Mouse (Mus musculus): ENCODE measurements around the gene Olfr324.

The Olfr324 gene

DNA sequence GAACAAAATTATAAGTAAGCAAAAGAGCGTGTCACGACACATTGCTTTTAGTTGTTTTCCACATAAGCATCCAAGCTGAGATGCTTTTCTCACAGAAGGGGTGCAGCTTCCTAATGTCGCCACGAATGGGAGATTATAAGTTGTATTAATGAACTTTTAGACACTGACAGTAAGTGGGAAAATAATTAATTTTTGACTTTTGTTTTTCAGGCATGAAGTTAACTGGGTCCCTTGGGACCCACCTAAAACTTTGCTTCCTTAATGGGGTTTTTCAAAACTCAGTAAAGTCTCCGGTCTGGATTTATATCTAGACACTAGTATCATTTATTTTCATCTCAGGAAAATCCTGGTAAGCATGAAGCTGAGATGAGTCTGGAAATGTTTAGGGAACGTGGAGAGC, at the start of gene Olfr324:
Gene Olfr324, plus strand, starts transcription at position 301 of the 400 bp plus-strand sequence.
- DNase-seq (ENCODE audit: extremely low spot score), result no peak

DNA sequence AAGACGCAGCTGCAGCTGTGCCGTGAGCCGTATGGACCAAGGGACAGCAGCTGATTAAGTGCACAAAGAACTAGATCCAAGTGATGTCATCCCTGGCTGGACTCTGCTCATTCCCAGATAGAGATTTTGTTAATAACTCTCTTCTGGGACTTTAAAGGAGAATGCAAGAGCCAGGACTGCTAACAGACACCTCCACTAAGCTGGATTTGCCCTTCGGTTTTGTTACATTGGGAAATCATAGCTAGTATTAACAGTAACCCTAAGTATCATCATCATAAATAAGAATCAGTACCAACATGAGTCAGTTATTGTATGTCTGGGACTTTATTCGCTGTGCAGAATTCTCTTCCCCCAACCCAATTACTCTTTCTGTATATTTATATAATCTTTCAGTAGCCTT, 48.6 kb upstream of the Olfr324 start, which contains the start of gene Olfr329-ps:
Gene Olfr329-ps, minus strand, starts transcription at position 101 of the 400 bp plus-strand sequence.
- no peak for DNase-seq (ENCODE audit: extremely low spot score)

DNA sequence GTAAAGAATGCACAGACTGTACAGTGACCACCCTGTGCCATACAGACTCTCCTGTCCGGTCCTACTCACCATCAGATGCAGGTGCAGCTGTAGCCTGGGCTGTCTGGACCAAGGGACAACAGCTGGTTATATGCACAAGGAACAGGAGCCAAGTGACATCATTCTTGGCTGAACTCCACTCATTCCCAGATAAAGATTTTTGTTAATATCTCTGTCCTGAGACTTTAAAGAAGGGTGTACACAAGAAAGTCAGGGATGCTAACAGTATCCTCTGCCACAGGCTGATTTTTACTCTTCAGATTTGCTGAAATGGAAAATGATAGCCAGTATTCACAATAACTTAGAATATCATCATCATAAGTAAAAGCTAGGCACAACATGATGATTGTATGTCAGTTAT, 39.4 kb upstream of the Olfr324 start, which contains the start of gene Olfr328:
Gene Olfr328, minus strand, starts transcription at position 101 of the 400 bp plus-strand sequence.
- no peak for DNase-seq (ENCODE audit: extremely low spot score)

DNA sequence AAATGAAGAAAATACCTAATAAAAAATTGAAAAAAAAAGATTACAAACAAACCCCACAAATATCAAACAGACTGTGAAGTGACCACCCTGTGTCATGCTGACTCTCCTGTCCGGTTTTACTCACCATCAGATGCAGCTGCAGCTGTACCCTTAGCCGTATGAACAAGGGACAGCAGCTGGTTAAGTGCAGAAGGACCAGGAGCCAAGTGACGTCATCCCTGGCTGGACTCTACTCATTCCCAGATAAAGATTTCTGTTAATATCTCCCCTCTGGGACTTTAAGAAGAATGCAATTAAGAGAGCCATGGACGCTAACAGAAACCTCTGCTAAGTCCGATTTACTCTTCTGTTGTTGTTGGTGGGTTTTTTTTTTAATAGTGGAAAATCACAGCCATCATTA, 24.5 kb upstream of the Olfr324 start, which contains the start of gene Olfr224:
Gene Olfr224, minus strand, starts transcription at position 149 of the 400 bp plus-strand sequence.
- no peak for DNase-seq (ENCODE audit: extremely low spot score)

DNA sequence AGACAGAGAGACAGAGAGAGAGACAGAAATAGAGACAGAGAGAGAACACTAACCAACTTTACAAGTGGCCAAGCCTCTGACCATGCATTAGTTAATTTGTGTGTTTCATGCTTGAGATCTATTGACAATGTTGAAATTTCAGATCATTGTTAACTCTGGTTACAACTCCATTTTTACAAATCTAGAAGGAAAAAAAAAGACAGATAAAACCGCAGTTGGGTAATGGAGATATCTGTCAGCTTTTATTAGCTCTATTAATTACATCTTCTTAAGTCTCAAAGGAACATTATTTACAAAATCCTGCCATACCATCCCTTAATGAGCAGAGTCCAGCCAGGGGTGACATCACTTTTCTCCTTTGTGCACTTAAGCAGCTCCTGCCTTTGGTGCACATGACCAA, 17.5 kb upstream of the Olfr324 start, which contains the start of gene Olfr325:
Gene Olfr325, plus strand, starts transcription at position 301 of the 400 bp plus-strand sequence.
- no peak for DNase-seq (ENCODE audit: extremely low spot score)

DNA sequence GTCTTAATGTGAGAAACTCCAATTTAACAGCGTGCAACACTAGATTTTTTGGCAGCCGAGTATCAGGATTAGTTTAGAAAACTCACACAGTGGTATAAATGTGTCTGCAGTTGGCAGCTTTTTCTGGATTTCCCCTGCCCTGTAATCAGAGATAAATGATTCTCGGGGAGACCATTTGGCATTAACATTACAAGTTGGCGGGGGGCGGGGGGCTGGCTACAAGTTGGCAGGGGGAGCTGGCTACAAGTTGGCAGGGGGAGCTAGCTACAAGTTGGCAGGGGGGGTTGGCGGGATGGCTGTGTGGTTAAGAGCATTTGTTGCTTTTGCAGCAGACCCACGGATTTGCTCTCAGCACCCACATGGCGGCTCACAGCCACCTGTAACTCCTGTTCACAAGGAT, 16.3 kb upstream of the Olfr324 start:
- no peak for DNase-seq (ENCODE audit: extremely low spot score)

DNA sequence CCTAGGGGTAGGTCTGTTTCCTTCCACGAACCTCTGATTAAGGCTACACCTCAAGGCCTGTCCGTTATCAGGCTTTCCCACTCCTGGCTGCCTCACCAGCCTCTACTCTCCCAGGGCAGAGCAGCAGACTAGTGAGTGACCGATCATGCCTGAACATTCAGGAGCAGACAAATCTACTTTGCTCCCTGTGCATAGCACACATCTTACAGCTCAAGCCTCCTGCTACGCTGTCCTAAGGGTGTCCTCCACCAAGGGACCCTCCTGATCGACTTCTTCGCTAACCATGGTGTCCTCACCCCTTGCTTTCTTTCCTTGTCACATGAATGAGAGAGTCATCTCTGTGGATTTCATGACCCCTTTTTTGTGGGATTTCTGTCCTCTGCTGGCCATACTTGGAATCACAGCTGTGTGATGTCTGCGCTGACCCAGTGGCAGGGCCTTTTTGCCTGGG, 7.0 kb upstream of the Olfr324 start:
- peak; percentile 25 for DNase-seq (ENCODE audit: extremely low spot score)

DNA sequence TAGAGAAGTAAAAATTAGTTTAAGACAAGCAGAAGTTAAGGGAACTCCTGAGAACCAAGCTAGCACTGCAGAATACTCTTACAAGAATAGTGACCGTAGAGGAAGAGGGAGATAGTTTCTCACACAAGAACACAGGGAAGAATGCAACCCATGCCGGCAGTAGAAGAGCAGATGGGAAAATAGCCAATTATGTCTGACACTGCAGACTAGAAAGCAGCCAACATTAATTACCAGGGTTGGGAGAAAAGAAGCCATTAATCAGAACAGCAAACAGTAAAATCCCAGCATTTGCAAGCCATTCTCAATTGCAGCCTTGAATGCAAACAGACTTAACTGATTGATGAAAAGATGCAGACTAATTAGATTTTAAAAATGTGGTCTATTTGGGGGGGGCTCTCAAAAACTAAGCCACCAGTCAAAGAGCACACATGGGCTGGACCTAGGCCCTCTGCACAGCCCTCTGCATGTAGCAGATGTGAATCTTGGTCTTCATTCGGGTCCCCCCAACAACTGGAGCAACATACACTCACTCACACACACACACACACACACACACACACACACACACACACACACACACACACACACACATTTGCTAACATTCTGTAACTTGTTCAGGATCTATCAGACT, 6.2 kb upstream of the Olfr324 start:
- DNase-seq (ENCODE audit: extremely low spot score), result no peak

DNA sequence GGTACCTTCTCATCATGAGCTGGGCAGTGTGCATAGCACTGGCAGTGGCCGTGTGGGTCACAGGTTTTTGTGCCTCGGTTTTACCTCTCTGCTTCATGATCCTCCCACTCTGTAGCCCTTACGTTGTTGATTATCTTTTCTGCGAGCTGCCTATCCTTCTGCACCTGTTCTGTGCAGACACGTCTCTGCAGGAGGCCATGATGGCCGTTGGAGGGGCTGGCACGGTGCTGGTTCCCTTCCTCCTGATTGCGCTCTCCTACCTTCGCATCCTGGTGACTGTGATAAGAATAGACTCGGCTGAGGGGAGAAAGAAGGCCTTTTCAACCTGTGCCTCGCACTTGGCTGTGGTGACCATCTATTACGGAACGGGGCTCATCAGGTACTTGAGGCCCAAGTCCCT, 2.9 kb downstream of the Olfr324 start:
- DNase-seq (ENCODE audit: extremely low spot score), result no peak

DNA sequence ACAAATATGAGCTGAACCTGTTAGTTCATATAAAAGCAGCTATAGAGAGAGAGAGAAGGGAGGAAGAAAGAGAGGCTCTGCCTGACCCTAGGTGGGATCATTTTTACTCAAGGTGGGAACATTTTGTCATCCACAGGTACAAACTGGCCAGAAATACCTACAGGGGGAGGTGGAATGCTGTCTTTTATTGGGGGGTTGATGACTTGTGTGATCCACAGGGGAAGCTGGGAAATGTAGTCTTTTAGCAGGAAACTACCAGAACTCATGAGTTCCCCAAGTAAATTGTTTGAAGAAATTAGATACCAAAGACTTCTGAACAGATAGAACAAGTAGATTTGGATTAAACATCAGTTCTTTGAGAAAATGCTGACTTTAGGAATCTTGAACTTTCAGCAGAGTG, 7.1 kb downstream of the Olfr324 start:
- DNase-seq (ENCODE audit: extremely low spot score), result no peak

DNA sequence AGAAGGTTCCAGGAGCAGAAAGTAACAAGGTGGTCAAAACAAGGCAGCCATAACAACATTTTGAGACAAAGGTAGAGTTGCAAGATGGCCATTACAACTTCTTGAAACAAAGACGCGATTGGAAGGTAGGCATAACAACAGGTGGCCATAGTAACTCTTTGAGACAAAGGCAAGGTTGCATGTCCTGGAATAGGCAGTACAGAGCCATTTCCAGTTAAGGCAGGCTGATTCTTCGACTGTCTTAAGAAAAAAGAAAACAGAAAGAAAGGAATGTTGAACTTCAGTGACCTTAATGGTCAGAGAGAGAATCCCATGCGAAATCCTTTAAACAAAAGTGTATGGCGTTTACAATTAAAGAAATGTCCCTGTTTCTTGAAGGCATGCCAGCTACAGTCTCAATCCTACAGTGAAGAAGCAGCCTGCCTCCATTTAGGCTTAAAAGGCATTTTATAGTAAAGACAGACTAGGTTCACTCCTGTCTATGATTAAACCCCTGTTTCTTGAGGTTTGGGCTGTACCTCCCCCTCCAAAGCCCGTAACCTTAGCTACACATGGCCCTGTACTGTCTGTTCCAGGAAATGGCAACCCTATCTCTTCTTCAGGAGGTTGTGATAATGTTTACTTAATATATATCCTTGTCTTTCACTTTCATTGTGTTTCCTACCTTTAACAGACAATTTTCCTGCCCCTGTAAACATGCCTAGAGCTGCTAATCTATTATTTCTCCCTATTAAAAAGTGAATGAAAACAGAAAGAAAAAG, 8.1 kb downstream of the Olfr324 start:
- no peak for DNase-seq (ENCODE audit: extremely low spot score)

DNA sequence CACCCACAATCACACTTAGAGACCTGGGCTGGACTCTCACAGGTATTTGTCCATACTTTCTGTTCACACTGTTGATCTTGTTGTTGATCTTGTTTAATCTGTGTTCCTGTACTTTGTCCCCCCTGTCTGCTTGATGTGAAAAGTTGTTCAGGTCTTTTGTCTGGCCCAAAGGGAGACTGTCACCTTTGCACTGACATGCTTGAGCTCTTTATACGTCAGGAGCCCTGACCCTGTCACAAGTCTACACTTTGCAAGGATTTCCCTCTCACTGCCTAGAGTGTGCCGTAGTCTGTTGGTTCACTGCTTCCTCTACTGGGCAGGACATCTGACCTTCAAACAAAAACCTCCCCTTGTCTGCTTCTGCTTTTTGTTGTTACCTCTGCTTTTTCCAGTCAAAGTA, 9.8 kb downstream of the Olfr324 start:
- no peak for DNase-seq (ENCODE audit: extremely low spot score)

DNA sequence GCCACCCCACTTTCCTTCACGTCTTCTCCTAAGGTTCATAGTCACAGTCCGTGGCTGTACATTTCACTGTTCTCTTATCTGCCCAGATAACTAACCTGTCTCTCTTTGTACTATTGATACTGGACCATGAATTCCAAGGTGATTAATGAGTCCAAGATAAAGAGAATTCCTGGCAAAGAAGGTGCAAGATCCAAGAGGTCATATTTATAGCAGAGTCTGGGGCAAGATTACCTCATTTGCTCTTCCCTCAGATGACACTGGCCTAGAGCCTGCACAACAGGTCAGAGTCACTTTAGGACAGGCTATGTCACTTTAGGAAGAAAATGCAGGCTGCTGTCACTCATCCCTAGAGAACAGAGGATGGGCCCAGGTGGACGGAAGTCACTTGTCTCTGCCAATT, 10.3 kb downstream of the Olfr324 start:
- no peak for DNase-seq (ENCODE audit: extremely low spot score)

DNA sequence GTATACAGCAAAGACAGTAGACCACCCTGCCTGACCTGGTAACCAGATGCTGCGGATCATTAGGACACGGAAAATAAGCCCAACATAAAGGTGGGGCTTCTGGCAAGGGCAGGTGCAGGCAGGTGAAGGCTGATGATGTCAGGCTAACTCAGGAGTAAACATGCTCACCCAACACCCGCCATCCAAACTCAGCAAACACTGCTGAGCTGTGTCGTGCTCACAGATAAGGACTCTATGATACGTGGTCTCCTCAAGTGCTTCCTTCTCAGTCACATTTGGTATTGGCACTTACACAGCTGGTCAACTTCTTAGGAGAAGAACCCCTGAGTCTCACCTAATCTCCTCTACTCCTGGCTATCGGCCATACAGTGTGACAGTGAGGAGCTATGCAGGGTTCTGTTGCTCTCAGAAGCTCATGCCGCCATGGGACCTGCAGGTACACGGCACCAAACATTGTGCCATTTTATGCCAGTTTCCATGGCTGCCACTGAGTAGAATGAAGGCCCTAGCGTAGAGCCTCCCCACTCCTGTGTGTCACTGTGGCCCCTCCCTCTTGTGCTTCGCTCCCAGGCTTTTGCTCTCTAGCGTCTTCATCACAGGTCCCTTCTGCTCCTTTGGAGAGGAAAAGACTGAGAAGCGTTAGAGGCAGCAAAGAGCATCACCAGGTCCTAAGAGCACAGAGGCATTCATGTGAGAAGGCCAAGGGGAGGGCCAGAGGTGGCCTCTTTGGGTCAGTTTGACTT, 11.4 kb downstream of the Olfr324 start:
- no peak for DNase-seq (ENCODE audit: extremely low spot score)

DNA sequence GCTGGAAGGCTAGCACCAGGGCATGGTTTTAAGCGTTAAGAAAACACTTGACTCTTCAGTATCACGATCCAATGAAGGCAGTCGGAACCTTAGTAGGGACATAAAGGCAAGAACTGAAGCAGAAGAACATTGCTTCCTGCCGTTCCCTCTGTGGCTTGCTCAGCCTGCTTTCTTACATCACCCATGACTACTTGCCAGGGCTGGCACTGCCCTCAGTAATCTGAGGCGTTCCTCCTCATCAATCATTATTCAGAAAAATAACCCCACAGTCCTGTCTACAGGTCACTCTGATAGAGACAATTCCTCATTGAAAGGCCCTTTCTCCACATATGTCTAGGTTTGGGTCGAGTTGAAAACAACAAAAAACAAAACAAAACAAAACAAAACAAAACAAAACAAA, 12.1 kb downstream of the Olfr324 start:
- DNase-seq (ENCODE audit: extremely low spot score), result no peak

DNA sequence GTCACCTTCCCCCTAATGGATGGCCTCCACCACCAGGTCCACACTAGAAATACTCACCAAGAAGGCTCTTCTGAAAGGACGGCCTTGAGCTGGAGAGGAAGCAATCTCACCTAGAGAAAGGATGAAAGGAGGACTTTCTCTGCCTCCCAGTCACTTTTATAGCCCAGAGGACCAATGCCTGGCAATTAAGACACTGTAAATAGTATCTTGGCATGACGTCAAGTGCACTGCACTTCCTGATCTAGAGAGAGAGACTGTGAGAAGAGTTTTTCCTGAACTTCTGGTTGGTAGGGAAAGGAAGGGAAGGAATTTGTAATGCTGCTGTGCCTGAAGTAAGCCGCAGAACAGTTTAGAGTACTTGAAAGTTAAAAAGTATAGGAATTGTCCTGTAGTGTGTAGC, 18.4 kb downstream of the Olfr324 start:
- no peak for DNase-seq (ENCODE audit: extremely low spot score)

DNA sequence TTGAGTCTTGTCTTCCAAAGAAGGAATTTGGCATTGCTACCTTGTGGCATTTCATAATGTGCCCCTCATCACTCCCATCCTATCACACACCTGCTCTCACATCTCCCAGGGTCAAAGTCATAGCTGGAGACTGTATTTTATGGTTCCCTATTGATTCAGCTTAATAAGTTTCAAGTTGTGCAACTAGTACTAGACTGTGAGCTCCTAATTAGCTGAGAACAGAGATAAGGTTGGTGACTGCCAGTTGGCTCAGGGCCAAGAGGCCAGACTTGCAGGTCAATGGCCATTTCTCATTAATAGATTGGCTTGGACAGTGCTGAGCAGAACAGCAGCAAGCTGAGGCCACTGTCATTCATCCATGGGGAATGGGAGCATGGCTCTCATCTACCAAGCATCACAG, 19.6 kb downstream of the Olfr324 start:
- DNase-seq (ENCODE audit: extremely low spot score), result no peak

DNA sequence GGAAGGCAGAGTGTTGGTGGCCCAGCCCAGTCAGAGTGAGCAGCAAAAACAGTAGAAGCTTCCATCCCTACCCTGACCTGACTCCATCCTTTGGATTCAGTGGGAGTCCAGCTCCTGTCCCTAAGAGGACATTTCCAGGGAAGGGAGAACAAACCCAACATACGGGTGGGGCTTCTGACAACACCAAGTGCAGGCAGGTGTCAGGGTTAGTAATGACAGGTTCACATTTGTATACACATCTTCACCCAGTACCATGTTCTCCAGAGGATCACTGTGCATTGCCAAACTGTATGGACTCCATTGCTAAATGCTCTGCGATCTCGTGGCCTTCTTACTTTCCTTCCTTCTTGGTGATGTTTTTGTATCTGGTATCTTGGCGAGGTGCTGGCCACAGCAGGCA, 21.1 kb downstream of the Olfr324 start, which contains the start of gene 2210407C18Rik:
Gene 2210407C18Rik, minus strand, starts transcription at position 101 of the 400 bp plus-strand sequence.
- no peak for DNase-seq (ENCODE audit: extremely low spot score)

DNA sequence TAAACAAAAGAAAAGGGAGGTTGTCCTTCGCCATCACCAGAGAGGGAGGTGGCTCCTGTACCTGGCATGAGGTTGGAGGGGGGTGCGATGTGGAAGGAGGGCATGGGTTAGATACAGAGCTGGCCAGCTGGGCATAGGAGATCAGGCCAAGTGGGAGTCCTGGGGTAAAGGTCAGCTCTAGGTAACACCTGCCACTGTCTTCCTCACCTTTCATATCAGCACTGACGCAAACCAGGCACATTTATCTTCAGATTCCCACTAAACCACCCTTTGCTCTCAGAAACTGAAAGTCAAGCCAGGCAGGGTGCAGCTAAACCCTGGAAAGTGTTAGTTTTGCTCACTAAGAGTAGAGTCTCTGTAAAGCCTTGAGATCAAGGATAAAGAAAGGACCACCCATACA, 23.5 kb downstream of the Olfr324 start:
- no peak for DNase-seq (ENCODE audit: extremely low spot score)

DNA sequence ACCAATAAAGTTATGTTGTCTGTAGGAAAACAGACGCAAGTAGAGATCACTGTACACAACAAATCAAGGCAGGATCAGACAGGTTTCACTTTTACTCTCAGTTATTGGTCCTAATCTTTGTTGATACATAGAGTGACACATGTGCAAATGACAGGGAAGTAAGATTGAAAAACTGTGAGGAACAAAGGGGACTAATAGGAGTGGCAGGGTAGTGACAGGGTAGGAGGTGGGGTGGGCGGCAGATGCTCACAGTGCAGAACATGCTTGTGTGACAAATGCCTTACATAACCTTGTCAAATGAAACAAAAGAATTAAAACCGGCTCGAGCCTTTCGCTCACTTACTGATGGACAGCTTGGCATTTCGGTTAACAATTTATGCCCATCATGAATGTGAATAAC, 23.9 kb downstream of the Olfr324 start:
- DNase-seq (ENCODE audit: extremely low spot score), result no peak

DNA sequence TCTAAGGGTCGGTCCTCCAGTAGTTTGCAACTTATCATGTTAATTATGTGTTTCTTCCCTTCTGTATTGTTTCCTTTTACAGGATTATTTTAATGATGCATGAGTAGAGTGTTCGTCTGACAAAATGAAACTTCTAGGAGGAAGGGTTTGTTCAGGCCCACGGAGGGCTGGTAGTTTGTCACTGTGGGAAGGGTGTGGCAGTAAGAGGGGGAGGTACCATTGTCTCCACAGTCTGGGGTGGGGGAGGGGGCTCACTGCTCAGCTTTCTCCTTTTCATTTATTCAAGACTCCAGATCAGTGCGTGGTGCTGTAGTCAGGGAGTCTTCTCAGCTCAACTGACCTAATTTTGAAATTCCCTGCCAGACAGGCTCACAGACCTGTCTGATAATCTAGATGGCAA, 31.2 kb downstream of the Olfr324 start:
- no peak for DNase-seq (ENCODE audit: extremely low spot score)

DNA sequence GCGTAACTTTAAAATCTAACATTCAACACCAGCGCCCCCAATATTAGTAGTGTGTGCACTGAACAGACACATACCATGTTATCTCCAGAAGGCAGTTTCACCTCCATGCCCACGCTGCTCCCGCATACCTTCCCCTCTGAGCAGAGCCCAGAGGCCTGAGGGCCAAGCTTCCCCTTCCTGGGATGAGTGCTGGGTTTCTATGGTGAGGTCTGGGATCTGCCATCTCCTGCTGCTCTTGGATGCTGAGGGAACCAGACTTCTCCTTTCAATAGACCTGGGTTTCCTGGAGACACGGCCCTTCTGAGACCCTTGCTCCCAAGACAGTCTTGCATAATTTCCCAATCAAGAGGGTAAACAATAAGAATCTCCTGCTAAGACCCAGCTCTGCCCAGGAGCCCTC, 35.5 kb downstream of the Olfr324 start, which contains the start of gene Olfr323:
Gene Olfr323, minus strand, starts transcription at position 101 of the 400 bp plus-strand sequence.
- DNase-seq (ENCODE audit: extremely low spot score), result no peak

Data from embryo, embryonic 9.5 days (tissue).